Mouse (Mus musculus): ENCODE measurements around the gene Smtnl1.

GRCm38 (mm10) chr2:84859991-84860780, 37.7 kb upstream of the Smtnl1 start:
- TF ChIP-seq ZC3H11A (IDR thresholded peaks at IDR 0.05; ENCODE audit: low read depth, low read length): no peak
- no peak for TF ChIP-seq BHLHE40 (IDR thresholded peaks at IDR 0.05; ENCODE audit: low read depth, low read length)
- no peak for TF ChIP-seq E2F4 (IDR thresholded peaks at IDR 0.05; ENCODE audit: insufficient replicate concordance, low read depth, low read length)
- no peak for TF ChIP-seq HCFC1 (IDR thresholded peaks at IDR 0.05; ENCODE audit: low read depth, low read length)
- TF ChIP-seq CTCF (conservative IDR thresholded peaks at IDR 0.05 in 1 of 2, IDR thresholded peaks at IDR 0.05 in 1 of 2; ENCODE audit: low read depth in 2 of 2, low read length in 2 of 2): no peak
- TF ChIP-seq USF1 (IDR thresholded peaks at IDR 0.05; ENCODE audit: low read depth, low read length): no peak
- no peak for TF ChIP-seq ETS1 (conservative IDR thresholded peaks at IDR 0.05; ENCODE audit: low read depth, low read length)
- no peak for TF ChIP-seq KAT2A (IDR thresholded peaks at IDR 0.05; ENCODE audit: insufficient replicate concordance, low read length)
- TF ChIP-seq POLR2A (IDR thresholded peaks at IDR 0.05; ENCODE audit: low read depth, low read length): no peak
- no peak for TF ChIP-seq MAFK (IDR thresholded peaks at IDR 0.05; ENCODE audit: insufficient replicate concordance, low read length)
- no peak for TF ChIP-seq MAX (IDR thresholded peaks at IDR 0.05; ENCODE audit: low read length)
- no peak for TF ChIP-seq ZKSCAN1 (IDR thresholded peaks at IDR 0.05; ENCODE audit: borderline replicate concordance, low read depth, low read length)

Measured in CH12.LX (cell line).